Mouse (Mus musculus): Measurements from ENCODE around the gene Stx19.

GRCm38 (mm10) chr16:62832027-62832426, 17.6 kb downstream of the Stx19 start:
- no peak for TF ChIP-seq ZNF384 (IDR thresholded peaks at IDR 0.05; ENCODE audit: low read depth, low read length)
- TF ChIP-seq ZC3H11A (IDR thresholded peaks at IDR 0.05; ENCODE audit: borderline replicate concordance, low read depth, low read length): no peak
- no peak for TF ChIP-seq HCFC1 (IDR thresholded peaks at IDR 0.05; ENCODE audit: borderline replicate concordance, insufficient read depth, low read length)
- TF ChIP-seq MAFK (IDR thresholded peaks at IDR 0.05; ENCODE audit: insufficient read depth, low read depth, low read length): no peak
- TF ChIP-seq CHD2 (IDR thresholded peaks at IDR 0.05; ENCODE audit: low read depth, low read length): no peak

All from ES-E14 (cell line).